In genomic region chr14:46882431-46883067, GRCm38 (mm10) we compare ENCODE assay signal across 8 mouse cellular contexts. TPM values are rescaled to one million over a fixed set of nuclear protein-coding genes. Genes with fewer than 3 reads are reported as not detected.
DNase-seq lines count a peak whose midpoint lies in the region; ATAC-seq and TF ChIP-seq lines count a peak whose summit lies in the region.

Samd4 (plus strand) TSS chr14:46882854.

- peaks cover 8% of the 10 kb centered on the region for H3K36me3 ChIP-seq in C2C12 (ENCODE audit: control insufficient read depth, insufficient read depth)
- 0 out of 2 replicates have a peak, but pooled peaks cover 3% of the 10 kb centered on the region for H3K36me3 ChIP-seq in forebrain, embryonic 10.5 days (replicated peaks)
- H3K36me3 ChIP-seq in heart, embryonic 13.5 days: peaks cover 7% of the 10 kb centered on the region
- H3K36me3 ChIP-seq in kidney, embryonic 16.5 days (ENCODE audit: insufficient read depth, low read length): no peaks in the 10 kb centered on the region
- no peaks in the 10 kb centered on the region for H3K36me3 ChIP-seq in liver, embryonic 11.5 days (ENCODE audit: control insufficient read depth, insufficient read depth, low read length)
- no peaks in the 10 kb centered on the region for H3K36me3 ChIP-seq in myocyte (ENCODE audit: control insufficient read depth, insufficient read depth)
- H3K36me3 ChIP-seq in stomach, embryonic 16.5 days (ENCODE audit: control insufficient read depth, insufficient read depth, low read length): no peaks in the 10 kb centered on the region

- no peaks in the 10 kb centered on the region for H3K9me3 ChIP-seq in forebrain, embryonic 10.5 days
- no peaks in the 10 kb centered on the region for H3K9me3 ChIP-seq in heart, embryonic 13.5 days
- H3K9me3 ChIP-seq in kidney, embryonic 16.5 days (ENCODE audit: low read length): no peaks in the 10 kb centered on the region
- no peaks in the 10 kb centered on the region for H3K9me3 ChIP-seq in liver, embryonic 11.5 days (ENCODE audit: control insufficient read depth, low read length)
- H3K9me3 ChIP-seq in stomach, embryonic 16.5 days (replicated peaks; ENCODE audit: control insufficient read depth, low read length): no peaks in the 10 kb centered on the region

- peak; percentile 28 for TF ChIP-seq CTCF in C2C12 (IDR thresholded peaks at IDR 0.05; ENCODE audit: control insufficient read depth, insufficient read depth, insufficient read length)

- peak; percentile 94 for TF ChIP-seq POLR2A in myocyte (IDR thresholded peaks at IDR 0.05; ENCODE audit: insufficient read length, low read depth)

- H3K4me2 ChIP-seq in heart, embryonic 13.5 days: peak within 1 kb of the TSS; percentile 95
- H3K4me2 ChIP-seq in kidney, embryonic 16.5 days (replicated peaks; ENCODE audit: low read depth, low read length): peak within 1 kb of the TSS; percentile 98
- H3K4me2 ChIP-seq in liver, embryonic 11.5 days: peak within 1 kb of the TSS; percentile 80
- peak within 1 kb of the TSS; percentile 83 for H3K4me2 ChIP-seq in myocyte (ENCODE audit: low read depth)
- H3K4me2 ChIP-seq in stomach, embryonic 16.5 days (ENCODE audit: low read depth, low read length): peak within 1 kb of the TSS; percentile 98

- H3K79me2 ChIP-seq in C2C12 (ENCODE audit: control insufficient read depth, insufficient read depth) (peaks cover 47% of the 10 kb centered on the region), myocyte (ENCODE audit: control insufficient read depth, insufficient read depth) (peaks cover 36% of the 10 kb centered on the region)

- peaks cover 32% of the 10 kb centered on the region for H3K79me3 ChIP-seq in C2C12 (ENCODE audit: low read depth)

- peak within 1 kb of the TSS; percentile 87 for H3ac ChIP-seq in C2C12 (ENCODE audit: control insufficient read depth, insufficient read length, low read depth)
- peak within 1 kb of the TSS; percentile 86 for H3ac ChIP-seq in myocyte (ENCODE audit: control insufficient read depth, insufficient read length)

- DNase-seq in brain, adult 2 months (ENCODE audit: low read depth, low spot score): peak; percentile 83
- DNase-seq in forebrain, embryonic 10.5 days (ENCODE audit: extremely low spot score, low spot score): peak; percentile 82
- DNase-seq in liver, embryonic 11.5 days (ENCODE audit: low spot score): peak; percentile 67

- peak within 1 kb of the TSS; percentile 93 for H3K27ac ChIP-seq in forebrain, embryonic 10.5 days
- peak within 1 kb of the TSS; percentile 96 for H3K27ac ChIP-seq in heart, embryonic 13.5 days (replicated peaks)
- peak within 1 kb of the TSS; percentile 89 for H3K27ac ChIP-seq in kidney, embryonic 16.5 days (ENCODE audit: low read length)
- peak within 1 kb of the TSS; percentile 16; the same call in 1 of the 2 replicates for H3K27ac ChIP-seq in liver, embryonic 11.5 days (ENCODE audit: low read depth, low read length)
- H3K27ac ChIP-seq in stomach, embryonic 16.5 days (ENCODE audit: low read length): peak within 1 kb of the TSS; percentile 94

- no peaks in the 10 kb centered on the region for H3K27me3 ChIP-seq in C2C12 (ENCODE audit: control insufficient read depth, insufficient read depth, insufficient read length)
- peaks cover 27% of the 10 kb centered on the region for H3K27me3 ChIP-seq in forebrain, embryonic 10.5 days (ENCODE audit: poor library complexity, severe bottlenecking)
- no peaks in the 10 kb centered on the region; the same call in 1 of the 2 replicates for H3K27me3 ChIP-seq in heart, embryonic 13.5 days (replicated peaks)
- no peaks in the 10 kb centered on the region; the same call in 1 of the 2 replicates for H3K27me3 ChIP-seq in kidney, embryonic 16.5 days (ENCODE audit: insufficient read depth, low read length)
- peaks cover 55% of the 10 kb centered on the region for H3K27me3 ChIP-seq in liver, embryonic 11.5 days (replicated peaks; ENCODE audit: control insufficient read depth, insufficient read depth, low read length)
- no peaks in the 10 kb centered on the region for H3K27me3 ChIP-seq in myocyte (ENCODE audit: control insufficient read depth, insufficient read depth, insufficient read length)
- H3K27me3 ChIP-seq in stomach, embryonic 16.5 days (ENCODE audit: control insufficient read depth, insufficient read depth, low read length): no peaks in the 10 kb centered on the region

- peak; percentile 67 for ATAC-seq in heart, embryonic 13.5 days (ENCODE audit: extremely low read depth, insufficient number of reproducible peaks, low FRiP score, low TSS enrichment)
- peak; percentile 69 for ATAC-seq in kidney, embryonic 16.5 days (ENCODE audit: low FRiP score, low TSS enrichment)
- peak; percentile 66 for ATAC-seq in liver, embryonic 11.5 days (replicated peaks; ENCODE audit: low FRiP score)
- ATAC-seq in stomach, embryonic 16.5 days (ENCODE audit: insufficient read depth, low FRiP score): peak; percentile 81

- H3K4me1 ChIP-seq in forebrain, embryonic 10.5 days: peaks cover 55% of the 10 kb centered on the region
- H3K4me1 ChIP-seq in heart, embryonic 13.5 days: peaks cover 40% of the 10 kb centered on the region
- peaks cover 24% of the 10 kb centered on the region for H3K4me1 ChIP-seq in kidney, embryonic 16.5 days (ENCODE audit: insufficient read depth, low read length)
- peaks cover 10% of the 10 kb centered on the region for H3K4me1 ChIP-seq in liver, embryonic 11.5 days (replicated peaks; ENCODE audit: control insufficient read depth, insufficient read depth, low read length)
- peaks cover 8% of the 10 kb centered on the region for H3K4me1 ChIP-seq in stomach, embryonic 16.5 days (ENCODE audit: control insufficient read depth, insufficient read depth, low read length)

- H3K9ac ChIP-seq in heart, embryonic 13.5 days: peak within 1 kb of the TSS; percentile 96
- H3K9ac ChIP-seq in kidney, embryonic 16.5 days (replicated peaks; ENCODE audit: low read length): peak within 1 kb of the TSS; percentile 87
- peak within 1 kb of the TSS; percentile 50 for H3K9ac ChIP-seq in liver, embryonic 11.5 days (ENCODE audit: low read depth, low read length)
- H3K9ac ChIP-seq in stomach, embryonic 16.5 days (ENCODE audit: low read length): peak within 1 kb of the TSS; percentile 84

- under 1% methylated on average over 54 of the region's 54 CpGs for WGBS in forebrain, embryonic 10.5 days
- 2% methylated on average over 48 of the region's 54 CpGs for WGBS in heart, embryonic 13.5 days
- WGBS in kidney, embryonic 16.5 days: under 1% methylated on average over 46 of the region's 54 CpGs
- 2% methylated on average over 51 of the region's 54 CpGs for WGBS in liver, embryonic 11.5 days
- under 1% methylated on average over 54 of the region's 54 CpGs for WGBS in stomach, embryonic 16.5 days

- H3K4me3 ChIP-seq in C2C12 (ENCODE audit: insufficient read depth, poor library complexity, severe bottlenecking) (peak within 1 kb of the TSS; percentile 66), myocyte (peak within 1 kb of the TSS; percentile 94)
- H3K4me3 ChIP-seq in forebrain, embryonic 10.5 days: peak within 1 kb of the TSS; percentile 76
- peak within 1 kb of the TSS; percentile 70 for H3K4me3 ChIP-seq in heart, embryonic 13.5 days
- peak within 1 kb of the TSS; percentile 73 for H3K4me3 ChIP-seq in kidney, embryonic 16.5 days (ENCODE audit: low read length)
- H3K4me3 ChIP-seq in liver, embryonic 11.5 days (ENCODE audit: low read depth, low read length): peak within 1 kb of the TSS; percentile 54
- peak within 1 kb of the TSS; percentile 72 for H3K4me3 ChIP-seq in stomach, embryonic 16.5 days (replicated peaks; ENCODE audit: low read length)

TF ChIP-seq in C2C12, 6 proteins besides CTCF, POLR2A, EP300 and RAD21:
- no peak for TF ChIP-seq MYOD1 (IDR thresholded peaks at IDR 0.05; ENCODE audit: control insufficient read depth, insufficient read length, low read depth)
- TF ChIP-seq MAX (IDR thresholded peaks at IDR 0.05): no peak
- no peak for TF ChIP-seq USF1 (IDR thresholded peaks at IDR 0.05; ENCODE audit: low read depth)
- no peak for TF ChIP-seq CEBPB (IDR thresholded peaks at IDR 0.05; ENCODE audit: low read depth)
- TF ChIP-seq FOSL1 (IDR thresholded peaks at IDR 0.05; ENCODE audit: insufficient read depth, low read length, poor library complexity, severe bottlenecking): no peak
- TF ChIP-seq MYOG (IDR thresholded peaks at IDR 0.05; ENCODE audit: control insufficient read depth, extremely low read depth, insufficient read length): no peak

TF ChIP-seq in myocyte, 11 proteins besides CTCF, POLR2A, EP300 and RAD21:
- no peak for TF ChIP-seq REST (IDR thresholded peaks at IDR 0.05; ENCODE audit: insufficient read depth, insufficient read length)
- no peak for TF ChIP-seq SRF (IDR thresholded peaks at IDR 0.05; ENCODE audit: control insufficient read depth, insufficient read length, low read depth)
- no peak for TF ChIP-seq TCF3 (IDR thresholded peaks at IDR 0.05; ENCODE audit: insufficient read length, low read depth)
- TF ChIP-seq TCF12 (IDR thresholded peaks at IDR 0.05; ENCODE audit: insufficient read depth, poor library complexity, severe bottlenecking): no peak
- peak; percentile 88 for TF ChIP-seq POLR2AphosphoS2 (IDR thresholded peaks at IDR 0.05; ENCODE audit: insufficient read length, low read depth)
- peak in 1 of 3 experiments; percentile 20 for TF ChIP-seq MYOG (IDR thresholded peaks at IDR 0.05; ENCODE audit: control insufficient read depth in 1 of 3, insufficient read depth in 1 of 3, insufficient read length in 2 of 3, low read depth in 2 of 3)
- no peak for TF ChIP-seq MAX (IDR thresholded peaks at IDR 0.05; ENCODE audit: low read depth)
- peak in 1 of 3 experiments; percentile 15 for TF ChIP-seq MYOD1 (IDR thresholded peaks at IDR 0.05; ENCODE audit: control insufficient read depth in 1 of 3, insufficient read length in 2 of 3, low read depth in 2 of 3)
- TF ChIP-seq E2F4 (IDR thresholded peaks at IDR 0.05; ENCODE audit: insufficient read depth): no peak
- no peak for TF ChIP-seq CEBPB (IDR thresholded peaks at IDR 0.05; ENCODE audit: insufficient read depth, poor library complexity, severe bottlenecking)
- no peak for TF ChIP-seq USF1 (IDR thresholded peaks at IDR 0.05; ENCODE audit: low read depth)

RNA-seq across cellular contexts. Expression of gene Samd4, which starts in this region (rescaled TPM):
- polyA plus RNA-seq in C2C12 (2012; fragmentation: generic; extraction: Trizol): 9.9 TPM
- 3.4 and 3.7 TPM in 2 replicates for polyA plus RNA-seq in forebrain, embryonic 10.5 days (2016; fragmentation: Nextera tagmentation; extraction: Ambion mirVana)
- polyA plus RNA-seq in heart, embryonic 13.5 days (2015; fragmentation: Nextera tagmentation; extraction: Ambion mirVana): 13.4 and 16.3 TPM in 2 replicates
- 4.6 and 5.4 TPM in 2 replicates for polyA plus RNA-seq in kidney, embryonic 16.5 days (2015; fragmentation: Nextera tagmentation; extraction: Ambion mirVana)
- polyA plus RNA-seq in liver, embryonic 11.5 days (2014; fragmentation: Nextera tagmentation; extraction: Ambion mirVana): 0.75 and 1.1 TPM in 2 replicates
- polyA plus RNA-seq in myocyte (2012; fragmentation: generic; extraction: Trizol): 15.7 TPM
- polyA plus RNA-seq in stomach, embryonic 16.5 days (2015; fragmentation: Nextera tagmentation; extraction: Ambion mirVana): 6.7 and 7.0 TPM in 2 replicates

Comparison
In these comparisons a context has a peak if more than half of its experiments do, and no peak if none do; other contexts are left out.
1. Peak in every context shown above with its lines: DNase-seq, ATAC-seq, H3K4me3 ChIP-seq and H3K27ac ChIP-seq.
2. H3K27ac ChIP-seq: peak in every context shown above with its lines; median percentile 96 in heart, embryonic 13.5 days; 94 in stomach, embryonic 16.5 days; 93 in forebrain, embryonic 10.5 days; 89 in kidney, embryonic 16.5 days; 16 in liver, embryonic 11.5 days.